Mouse (Mus musculus) adrenal gland (tissue): Measurements from ENCODE around the gene Hectd2.

Experiments
- intact Hi-C: fragments of 180-260 bp; cut with DNase I; formaldehyde crosslinking; loops from one replicate; pipeline ENCODE4 v1.15.1; 2025

The Hectd2 gene

DNA sequence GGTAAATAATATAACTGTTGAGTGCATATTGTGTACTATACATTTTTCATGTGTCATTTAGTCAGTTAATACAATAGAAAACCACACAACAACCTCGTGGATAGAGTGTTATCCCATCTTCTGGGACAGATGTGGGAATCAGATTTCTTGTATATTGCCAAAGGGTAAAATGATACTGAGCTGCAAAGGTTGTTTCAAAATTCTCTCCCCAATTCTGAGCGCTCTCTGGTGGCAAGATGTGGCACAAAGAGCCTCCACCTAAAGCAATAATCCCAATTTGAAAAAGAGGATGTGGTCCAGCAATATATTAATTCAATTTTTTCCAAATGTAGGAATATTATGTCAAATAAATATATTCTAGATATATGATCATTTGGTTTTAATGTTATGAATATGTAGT, 5.7 kb downstream of the Hectd2 start:
- intact Hi-C loops: no loop called here

DNA sequence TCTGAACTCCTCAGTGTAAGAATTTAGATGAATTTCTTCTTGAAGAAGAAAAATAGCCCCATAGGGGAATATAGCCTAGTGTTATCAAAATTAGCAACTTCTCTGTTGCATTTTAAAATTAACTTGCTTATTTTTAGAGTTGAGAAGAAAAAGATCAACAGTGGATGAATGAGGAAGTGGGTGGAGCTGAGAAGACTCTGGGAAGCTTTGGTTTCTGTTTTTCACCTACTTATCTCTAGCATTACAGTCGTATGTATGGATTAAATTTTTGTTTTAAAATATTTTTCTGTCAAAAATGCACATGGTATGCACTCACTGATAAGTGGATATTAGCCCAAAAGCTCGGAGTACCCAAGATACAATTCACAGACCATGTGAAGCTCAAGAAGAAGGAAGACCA, 6.7 kb downstream of the Hectd2 start:
- intact Hi-C loops: no loop called here

DNA sequence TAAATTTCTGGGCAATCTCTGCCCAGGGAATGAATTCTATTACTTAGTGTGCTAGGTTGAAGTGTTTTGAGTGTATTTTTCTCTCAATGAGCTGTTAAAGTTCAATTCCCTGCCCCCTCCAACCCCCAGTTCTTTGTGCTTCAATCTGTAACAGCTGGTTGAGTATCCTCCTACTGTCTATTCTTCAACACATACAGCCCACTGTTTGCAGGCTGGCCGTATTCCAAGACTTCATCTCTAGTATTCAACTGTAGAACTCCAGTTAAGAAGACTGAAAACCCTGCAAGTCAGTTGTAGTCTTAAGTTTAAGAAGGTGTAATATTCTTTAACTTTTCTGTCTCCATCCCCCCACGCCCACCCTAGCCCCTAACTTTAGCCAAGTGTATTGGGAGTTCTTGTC, 10.0 kb downstream of the Hectd2 start:
- intact Hi-C loops: no loop called here

DNA sequence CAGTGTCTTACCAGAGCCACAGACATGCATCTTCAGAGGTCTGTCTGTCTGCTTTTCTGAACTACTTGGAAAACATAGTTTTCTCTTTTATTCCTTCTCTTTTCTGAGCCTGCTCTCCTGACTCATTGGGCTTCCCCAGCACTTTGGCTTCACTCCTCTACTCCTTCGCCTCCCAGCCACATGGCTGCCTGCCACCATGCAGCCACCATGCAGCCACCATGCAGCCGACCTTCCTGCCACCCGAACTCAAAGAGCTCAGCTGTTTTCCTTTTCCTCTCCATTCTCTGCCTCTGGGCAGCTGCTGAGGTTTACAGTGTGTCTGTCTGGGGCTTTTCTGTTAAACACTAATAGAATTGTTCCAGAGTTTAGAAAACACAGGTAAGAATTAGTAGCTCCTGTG, 19.5 kb downstream of the Hectd2 start:
- intact Hi-C loops: no loop called here

DNA sequence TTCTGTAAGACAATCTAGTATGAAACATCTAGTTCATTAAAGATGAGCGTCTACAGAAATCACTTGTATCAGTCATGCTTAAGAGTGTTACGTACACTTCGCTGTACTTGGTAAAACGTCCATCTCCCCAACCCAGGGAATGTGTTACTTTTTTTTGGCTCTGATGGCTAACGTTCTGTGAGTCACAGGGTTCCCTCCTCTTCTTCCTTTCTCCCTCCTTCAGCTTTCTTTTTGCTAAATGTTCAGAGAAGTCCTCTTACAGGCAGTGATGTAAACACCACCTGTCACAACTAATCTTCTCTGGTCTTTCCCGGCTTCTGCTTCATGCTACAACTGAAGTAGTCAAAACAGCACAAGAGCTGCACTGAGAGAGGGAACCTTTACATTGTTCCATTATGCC, 20.7 kb downstream of the Hectd2 start:
- intact Hi-C loops: no loop called here

DNA sequence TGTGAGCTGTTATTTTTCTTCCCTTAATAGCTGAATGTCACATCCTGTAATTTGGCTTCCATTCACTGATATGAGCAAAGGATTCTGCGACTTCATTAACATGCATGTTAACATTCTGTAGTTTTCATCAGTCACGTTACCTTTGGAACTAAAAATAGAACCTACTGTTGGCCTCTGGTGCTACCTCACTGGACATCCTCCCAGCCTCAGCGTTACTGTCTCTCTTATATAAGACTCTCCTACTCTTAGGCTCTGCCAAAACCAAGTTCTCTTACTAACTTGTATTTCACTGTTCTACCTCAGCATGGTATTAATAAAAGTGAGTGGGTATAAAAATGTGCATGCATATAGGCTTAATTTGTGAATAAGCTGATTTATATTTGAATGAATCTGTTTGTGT, 26.4 kb downstream of the Hectd2 start:
- intact Hi-C loops: no loop called here

DNA sequence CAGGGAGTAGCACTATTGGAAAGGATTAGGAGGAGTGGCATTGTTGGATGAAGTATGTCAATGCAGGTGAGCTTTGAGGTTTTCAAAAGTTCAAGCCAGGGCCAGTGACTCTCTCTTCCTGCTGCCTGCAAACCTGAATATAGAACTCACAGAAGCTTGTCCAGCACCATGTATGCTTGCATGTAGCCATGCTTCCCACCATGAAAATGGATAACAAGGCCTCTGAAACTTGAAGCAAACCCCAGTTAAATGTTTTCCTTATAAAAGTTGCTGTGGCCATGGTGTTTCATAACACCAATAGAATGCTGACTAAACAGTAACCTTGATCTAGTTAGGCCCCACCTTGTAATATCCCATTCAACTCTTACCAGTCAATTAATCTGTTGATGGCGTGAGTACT, 27.7 kb downstream of the Hectd2 start:
- intact Hi-C loops: no loop called here

DNA sequence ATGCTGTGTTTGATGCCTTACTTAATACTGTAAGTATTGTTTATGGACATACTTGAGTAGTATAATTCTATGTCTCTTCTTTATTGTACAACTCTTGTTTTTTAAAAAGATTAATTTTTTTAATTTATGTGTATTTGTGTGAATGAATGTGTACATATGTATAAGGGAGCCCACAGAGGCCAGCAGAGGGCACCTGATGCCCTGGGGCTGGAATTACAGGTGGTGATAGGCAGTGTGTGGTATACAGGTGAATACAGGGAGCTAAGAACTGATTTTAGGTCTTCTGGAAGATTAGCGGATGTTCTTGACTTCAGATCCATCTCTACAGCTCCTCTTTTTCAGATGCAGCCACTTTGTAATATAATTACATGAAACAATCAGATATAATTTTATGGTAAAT, 31.1 kb downstream of the Hectd2 start:
- intact Hi-C loops: no loop called here

DNA sequence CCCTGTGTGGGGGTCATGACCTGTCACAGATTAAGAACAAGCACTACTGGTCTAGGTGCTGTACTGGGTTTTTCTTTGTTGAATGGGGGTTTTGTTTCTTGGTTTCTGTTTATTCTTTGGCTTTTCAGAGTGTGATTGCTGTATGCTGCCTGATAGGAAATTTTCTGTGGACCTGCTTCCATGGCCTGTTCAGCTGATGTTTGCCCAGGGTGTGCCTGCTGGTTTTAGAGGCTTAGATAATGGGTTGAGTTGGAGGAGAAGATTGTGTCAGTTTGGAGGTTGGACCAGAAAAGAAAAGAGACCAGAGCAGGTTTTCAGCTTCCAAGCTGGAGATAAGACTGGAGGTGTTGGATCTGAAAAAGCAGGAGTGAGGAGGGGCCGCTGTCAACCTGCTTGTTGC, 40.0 kb downstream of the Hectd2 start:
- intact Hi-C loops: no loop called here

DNA sequence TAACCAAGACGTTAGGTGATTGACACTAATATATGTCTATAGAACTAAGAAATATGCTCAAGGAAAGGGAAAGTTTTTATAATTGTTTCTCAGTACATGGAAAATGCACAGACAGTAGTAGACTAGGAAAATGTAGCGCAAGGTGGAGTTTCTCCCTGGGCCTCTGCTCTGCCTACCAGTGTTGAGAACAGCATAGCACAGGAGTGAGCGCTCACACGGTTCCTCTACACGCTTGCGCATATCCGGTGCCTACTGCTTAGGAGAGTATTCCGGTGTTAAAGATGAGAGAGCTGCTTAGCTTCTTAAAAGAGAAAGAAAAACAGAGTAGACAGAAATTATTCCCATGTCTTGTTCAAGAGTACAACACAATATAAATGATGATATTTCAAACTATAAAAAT, 47.4 kb downstream of the Hectd2 start:
- intact Hi-C loops: no loop called here

DNA sequence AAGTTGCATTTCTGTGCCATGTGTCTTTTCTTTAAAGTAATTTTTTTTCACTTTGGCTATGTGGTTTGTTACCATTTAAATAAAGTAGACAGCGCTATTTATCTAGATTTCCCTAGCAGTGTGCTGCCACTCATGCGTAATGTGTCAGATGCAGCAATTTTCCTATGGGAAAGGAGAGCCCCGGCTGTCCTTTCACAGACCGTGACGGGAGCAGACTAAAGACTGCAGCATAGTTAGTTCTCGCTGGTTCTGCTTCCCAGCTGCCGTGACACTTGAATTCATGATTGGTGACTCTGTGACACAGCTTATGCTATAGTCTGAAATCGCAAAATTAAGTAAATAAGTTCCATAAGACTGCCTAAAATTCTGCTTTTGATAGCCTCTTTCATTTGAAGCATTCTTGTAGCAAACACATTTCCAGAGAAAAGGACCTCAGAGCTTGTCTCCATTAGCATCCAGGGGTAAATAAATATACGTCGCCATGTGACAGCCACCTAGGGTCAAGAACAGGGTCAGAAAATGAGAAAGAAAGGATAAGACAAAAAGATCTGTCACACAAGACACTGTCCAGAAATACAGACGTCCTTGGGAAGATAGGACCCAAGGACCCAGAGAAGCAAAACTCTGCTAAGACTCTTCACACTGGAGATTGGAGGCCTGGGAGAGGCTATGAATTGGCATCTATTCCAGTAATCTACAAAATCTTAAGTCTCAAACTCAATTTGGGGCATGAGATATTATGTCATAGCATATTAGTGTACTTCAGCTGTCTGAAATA, 48.3 kb downstream of the Hectd2 start:
- intact Hi-C loops: no loop called here

DNA sequence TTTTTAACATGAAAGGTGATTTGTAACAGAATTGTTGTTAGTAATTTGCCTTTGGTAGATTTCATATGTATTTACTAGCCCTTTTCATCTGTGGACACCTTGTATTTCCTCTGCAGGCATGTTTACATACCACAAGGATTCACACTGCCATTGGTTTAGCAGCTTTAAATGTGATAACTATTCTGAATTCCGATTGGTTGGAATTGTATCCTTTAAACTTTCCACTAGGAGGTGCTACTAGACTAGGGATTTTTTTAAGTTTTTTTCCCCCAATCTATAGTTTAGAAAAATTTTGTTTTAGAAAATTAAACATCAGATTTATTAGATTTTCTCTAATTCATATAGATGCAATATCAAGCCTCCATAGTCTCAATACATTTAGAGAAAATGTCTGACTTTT, 51.8 kb downstream of the Hectd2 start:
- intact Hi-C loops: loop anchor here (5.0 kb wide), 1 partner anchor 131 kb away; the partner anchor contains the start of gene Ppp1r3c

DNA sequence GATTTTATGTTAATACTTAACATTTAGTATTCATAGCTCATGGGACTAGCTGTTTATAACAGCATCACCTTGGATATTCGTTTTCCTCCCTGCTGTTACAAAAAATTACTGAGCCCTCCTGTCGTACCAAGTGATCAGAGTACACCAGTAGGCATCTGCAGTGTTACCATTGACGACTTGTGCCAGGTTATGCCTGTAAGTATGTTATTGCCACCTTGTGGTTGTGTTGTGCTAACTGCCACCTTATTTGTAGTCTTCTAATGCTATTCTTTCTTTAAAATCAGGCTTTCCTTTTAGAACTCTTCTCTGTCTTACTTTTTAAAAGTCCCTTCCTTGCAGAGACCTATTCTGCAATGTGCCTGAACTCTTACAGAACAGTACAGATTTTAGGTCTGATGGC, 54.8 kb downstream of the Hectd2 start:
- intact Hi-C loops: loop anchor here (5.0 kb wide), 1 partner anchor 128 kb away; the partner anchor contains the start of gene Ppp1r3c

DNA sequence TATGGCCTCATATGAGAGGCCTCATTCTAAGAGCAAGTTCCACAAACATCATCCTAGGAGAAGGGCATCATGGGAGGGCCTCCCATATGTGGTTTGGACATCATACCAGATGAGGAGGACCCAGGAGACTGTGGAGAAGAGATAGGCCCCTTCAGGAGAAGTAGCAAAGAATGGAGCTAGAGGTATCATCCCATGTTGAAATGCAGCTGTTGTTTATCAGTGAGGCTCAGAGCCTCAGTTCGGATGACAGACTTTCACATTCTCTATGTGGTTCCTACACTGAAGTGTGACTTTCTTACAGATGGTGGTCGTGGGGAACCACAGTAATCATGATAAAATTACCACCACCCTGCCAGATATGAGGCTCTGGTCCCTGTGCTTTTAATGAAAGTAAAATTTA, 55.9 kb downstream of the Hectd2 start:
- intact Hi-C loops: no loop called here

DNA sequence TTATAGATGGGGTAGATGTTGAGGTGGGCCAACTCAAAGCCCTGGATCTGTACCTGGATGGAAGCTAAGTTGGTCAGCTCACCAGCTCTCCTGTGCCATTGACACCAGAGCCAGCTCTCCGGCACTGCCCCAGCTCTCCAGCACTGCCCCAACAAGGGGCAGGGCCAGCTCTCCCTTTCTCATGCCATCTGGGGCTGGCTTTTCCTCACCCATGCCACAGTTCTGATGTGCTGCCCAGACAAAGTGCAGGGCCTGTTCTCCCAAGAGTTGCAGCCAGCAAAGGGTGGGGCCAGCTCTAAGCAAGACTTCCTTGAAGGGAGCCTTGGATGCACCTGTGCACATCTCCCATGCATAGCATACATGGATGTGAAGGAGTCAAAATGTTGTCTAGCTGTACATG, 71.5 kb downstream of the Hectd2 start:
- intact Hi-C loops: no loop called here

DNA sequence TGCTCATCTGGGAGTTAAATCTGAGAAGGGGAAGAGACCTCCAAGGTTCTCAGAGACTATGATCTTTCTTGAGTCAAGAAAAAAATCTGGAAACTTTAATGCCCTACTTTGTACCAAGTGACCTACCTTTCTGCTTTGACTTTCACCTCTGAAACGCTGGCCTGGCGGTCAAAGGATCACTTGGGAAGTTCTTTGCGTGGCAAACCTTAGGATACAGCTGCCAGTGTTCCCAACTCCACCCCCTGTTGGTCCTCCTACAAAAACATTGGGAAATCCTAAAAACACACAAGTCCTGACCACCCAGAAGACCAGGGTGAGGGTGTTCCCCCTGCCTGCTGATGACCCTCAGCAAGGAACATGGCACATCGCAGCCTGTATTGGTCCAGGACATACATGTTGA, 72.4 kb downstream of the Hectd2 start:
- intact Hi-C loops: no loop called here

DNA sequence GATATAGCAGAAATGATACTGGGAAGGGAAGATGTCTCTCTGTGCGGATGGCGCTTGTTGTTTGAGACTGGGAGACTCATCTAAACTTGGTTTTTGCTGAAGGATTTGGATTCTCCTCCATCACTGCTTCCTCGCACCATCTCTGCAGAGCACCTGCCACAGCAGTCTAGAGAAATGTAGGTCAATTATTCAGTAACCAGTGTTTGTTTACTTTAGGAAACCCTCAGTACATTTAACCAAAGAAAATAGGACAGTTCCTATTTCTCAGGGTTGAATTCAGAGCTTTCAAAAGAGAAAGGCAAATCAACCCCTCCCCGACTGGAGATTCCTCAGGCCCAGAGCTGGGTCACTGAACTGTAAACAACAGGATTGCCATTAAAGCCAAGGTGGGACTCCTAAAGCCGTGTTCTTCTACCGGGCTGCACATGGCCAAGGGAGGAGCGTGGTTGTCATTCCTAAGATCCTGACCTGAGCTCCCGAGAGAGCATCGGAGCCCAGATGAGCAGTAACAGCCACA, 75.0 kb downstream of the Hectd2 start:
- intact Hi-C loops: no loop called here

DNA sequence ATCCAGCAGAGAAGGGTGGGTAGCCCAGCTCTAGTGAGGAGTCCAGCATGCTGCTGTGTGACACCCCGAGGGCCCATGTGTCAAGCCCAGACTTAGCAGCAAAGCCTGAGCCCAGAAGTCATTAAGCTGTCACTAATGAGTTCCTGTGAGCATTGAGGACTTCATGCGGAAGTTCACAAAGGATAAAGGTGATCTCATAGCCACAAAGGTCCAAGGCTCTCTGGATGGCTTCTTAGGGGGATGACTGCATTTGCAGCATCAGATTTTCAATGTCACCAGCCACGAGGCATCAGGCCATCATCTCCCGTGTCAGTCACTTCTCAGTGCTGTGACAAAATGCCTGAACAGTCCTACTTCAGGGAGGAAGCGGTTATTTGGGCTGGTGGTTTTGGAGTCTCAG, 75.9 kb downstream of the Hectd2 start:
- intact Hi-C loops: no loop called here

DNA sequence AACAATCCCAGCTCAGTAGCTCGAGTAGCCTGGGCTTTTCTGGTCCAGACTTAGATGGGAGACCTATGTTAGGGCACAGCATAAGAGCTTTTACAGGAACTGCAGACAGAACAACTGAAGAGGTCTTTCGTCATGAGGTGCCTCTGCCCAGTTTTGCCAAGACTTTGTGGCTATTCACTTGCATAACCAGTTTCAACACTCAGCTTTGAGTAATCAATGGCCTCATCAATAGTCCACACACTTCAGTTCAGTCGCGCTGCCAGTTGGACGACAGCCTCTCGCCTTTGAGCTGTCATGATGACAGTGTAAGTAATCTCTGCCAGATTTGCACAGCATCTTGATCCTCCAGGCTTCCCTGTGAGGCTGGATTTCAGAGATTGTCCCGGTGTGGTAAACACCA, 80.3 kb downstream of the Hectd2 start:
- intact Hi-C loops: no loop called here

DNA sequence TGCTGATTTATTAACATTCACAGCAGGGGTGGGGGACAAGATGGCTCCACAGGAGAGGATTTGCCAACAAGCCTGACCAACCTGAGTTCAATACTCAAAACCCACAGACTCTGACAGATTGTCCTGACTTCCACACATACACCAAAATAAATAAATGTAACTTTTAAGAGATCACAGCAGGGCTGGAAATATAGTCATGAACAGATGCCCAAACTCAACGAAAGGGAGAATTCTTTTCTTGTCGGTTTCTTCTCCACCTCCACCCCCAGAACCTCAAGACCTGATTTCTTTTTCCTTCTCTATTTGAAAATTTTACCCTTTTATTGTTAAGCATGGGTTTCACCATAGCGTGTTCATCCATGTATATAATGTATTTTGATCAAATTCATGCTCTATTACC, 82.8 kb downstream of the Hectd2 start:
- intact Hi-C loops: no loop called here

DNA sequence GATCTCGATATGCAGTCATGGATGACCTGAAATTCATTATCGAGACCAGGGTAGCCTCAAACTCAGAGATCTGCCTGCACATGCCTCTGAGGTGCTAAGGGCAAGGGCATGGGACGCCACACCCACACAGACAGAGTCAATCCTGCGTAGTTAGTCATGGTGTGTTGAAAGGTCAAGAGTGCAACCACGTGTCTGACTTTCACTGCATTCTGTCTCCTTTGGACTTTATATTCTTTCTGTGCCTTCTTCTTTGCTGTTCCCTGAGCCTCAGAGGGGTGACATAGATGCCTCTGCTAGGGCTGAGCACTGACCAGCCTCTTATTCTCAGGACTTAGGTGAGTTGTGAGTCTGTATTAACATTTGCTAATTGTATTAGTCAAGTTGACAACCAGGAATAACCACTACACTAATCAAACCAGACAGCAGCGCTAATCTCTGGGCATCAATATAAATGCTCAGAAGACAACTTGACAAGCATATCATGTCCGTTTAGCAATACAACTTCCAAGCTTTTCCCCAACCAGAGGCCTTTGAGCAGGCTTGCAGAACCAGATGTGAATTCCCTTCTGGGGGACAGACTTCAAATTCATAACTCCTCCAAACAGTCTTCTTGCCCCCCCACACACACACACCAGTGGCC, 83.6 kb downstream of the Hectd2 start:
- intact Hi-C loops: no loop called here

DNA sequence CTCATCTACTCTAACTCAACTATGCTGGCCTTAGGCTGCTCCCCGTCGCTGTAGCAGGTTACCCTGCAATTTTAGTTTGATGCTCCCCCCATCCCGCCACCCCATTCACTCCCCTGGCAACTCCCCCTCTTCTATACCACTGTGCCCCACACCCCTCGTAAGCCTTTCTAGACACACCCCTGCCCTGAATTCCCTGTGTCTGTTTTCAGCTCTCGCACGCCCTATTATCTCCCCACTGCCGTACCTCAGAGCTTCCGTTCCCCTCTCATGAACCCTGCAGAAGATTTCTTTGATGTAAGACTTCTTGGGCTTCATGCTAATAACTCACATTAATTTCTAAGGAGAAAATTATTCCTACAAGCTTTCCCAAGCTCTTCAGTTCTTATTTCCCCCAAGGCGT, 84.6 kb downstream of the Hectd2 start:
- intact Hi-C loops: no loop called here

DNA sequence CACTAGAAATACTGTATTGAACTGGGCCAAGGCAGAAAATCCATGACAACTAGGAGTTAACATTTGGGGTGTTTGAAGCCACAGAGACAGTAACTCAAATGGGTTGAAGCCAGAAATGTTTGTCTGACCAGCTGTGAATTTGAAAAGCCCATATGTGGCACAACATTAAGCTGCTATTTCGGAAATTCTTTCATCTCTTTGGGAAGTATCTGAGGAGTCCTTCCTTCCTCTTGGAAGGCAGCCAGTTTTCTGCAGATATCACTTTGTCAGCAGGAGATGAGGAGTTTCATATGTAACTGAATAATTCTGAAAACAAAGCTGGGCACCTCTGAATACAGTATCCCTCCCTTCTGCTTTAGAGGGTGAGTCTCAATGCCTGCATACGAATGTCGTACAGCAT, 86.7 kb downstream of the Hectd2 start:
- intact Hi-C loops: no loop called here
